Mouse (Mus musculus) olfactory bulb, adult 2 months (tissue): Measurements from ENCODE around the gene Mre11a.

Experiments
- CTCF ChIP-seq: fragments of 200-500 bp; IDR thresholded peaks from 2 replicates; pipeline ENCODE4 v1.5.1; 2012; ENCODE audit warnings: low read depth, mild to moderate bottlenecking, low read length, moderate library complexity; ENCODE audit not compliant: insufficient read depth
- POLR2A ChIP-seq: fragments of 200-500 bp; IDR thresholded peaks from 2 replicates; pipeline ENCODE4 v1.6.1; 2012; ENCODE audit warnings: mild to moderate bottlenecking, low read depth, low read length, moderate library complexity; ENCODE audit not compliant: insufficient read depth

DNA sequence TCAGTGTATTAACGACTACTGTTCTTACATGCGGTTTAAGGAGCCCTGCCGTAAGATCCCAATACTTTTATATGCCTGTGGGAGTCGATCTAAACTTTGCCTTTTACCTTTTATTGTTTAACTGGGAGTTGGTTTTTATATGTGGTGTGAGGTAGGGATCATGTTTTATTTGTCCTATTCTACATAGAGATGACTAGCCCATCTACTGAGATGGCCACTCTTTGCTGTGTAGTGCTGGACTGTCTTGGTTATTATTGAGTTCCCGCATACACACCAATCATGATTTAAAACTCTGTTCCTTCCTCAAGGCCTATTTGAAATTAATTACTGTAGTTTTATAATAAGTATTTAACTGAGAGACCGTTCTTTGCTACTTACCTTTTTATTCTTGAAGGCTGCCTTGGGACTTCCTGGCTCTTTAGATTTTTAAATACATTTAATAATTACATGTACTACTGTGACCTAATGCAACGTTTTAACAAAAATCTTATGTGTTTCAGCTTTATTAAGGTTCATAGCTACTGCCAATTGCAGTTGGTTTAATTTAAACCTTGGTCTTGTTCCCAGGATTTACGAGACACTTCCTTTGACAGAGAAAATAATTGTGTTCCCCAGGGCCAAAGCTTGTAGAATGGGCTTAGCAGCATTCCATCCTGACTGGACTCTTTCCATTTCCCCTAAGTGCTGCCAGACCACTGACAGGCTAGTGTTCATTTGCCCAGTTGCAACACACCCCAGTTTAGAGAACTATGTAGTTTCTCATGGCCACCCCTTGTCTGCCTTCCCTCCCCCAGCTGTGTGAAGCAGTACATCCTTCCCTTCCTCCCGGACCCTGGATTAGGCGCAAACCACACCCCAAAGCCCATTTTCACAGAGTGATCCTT is 57.7 kb downstream of the Mre11a start:
- TF ChIP-seq POLR2A (no peak), CTCF (no peak)
